Mouse (Mus musculus) CH12.LX (cell line): ENCODE results near the gene Hist1h2ae. TPM values are rescaled to one million over a fixed set of nuclear protein-coding genes. Genes with fewer than 3 reads are reported as not detected.

Source experiments
- DNase-seq: peaks from one replicate; pipeline ENCODE4 v3.0.0-alpha.2; 2013; ENCODE audit errors: extremely low read depth
- H3K27ac ChIP-seq: 2 replicates; pipeline ENCODE4 v1.5.1; 2012; ENCODE audit warnings: low read depth, mild to moderate bottlenecking, control low read depth, moderate library complexity; ENCODE audit not compliant: insufficient read depth
- H3K27me3 ChIP-seq: replicated peaks from 2 replicates; pipeline ENCODE3; 2012; ENCODE audit warnings: inconsistent platforms
- H3K36me3 ChIP-seq, 2 experiments: replicated peaks in 1 of 2; 2 replicates each; pipeline versions ENCODE3 to v1.6.1; 2012; ENCODE audit warnings: inconsistent platforms in 1 of 2, low read length in 1 of 2, mild to moderate bottlenecking in 1 of 2, mixed read lengths in 1 of 2, moderate library complexity in 1 of 2; ENCODE audit not compliant: control insufficient read depth in 1 of 2, insufficient read depth in 1 of 2
- H3K4me1 ChIP-seq, 2 experiments: 2 replicates each; pipeline ENCODE4 v1.6.1; 2012; ENCODE audit warnings: inconsistent platforms in 1 of 2, moderate library complexity in 1 of 2; ENCODE audit not compliant: insufficient read depth in 2 of 2, control insufficient read depth in 1 of 2
- H3K4me2 ChIP-seq: 2 replicates; pipeline ENCODE4 v1.6.1; 2012; ENCODE audit warnings: low read depth, mild to moderate bottlenecking, control low read depth; ENCODE audit not compliant: poor library complexity, insufficient read depth, severe bottlenecking
- H3K4me3 ChIP-seq, 3 experiments: fragments of 150-350 bp in 1 of 3; sonication (generic) in 1 of 3; replicated peaks in 1 of 3; 2 replicates each; pipeline versions ENCODE3 to v1.5.1; 2011 to 2012; ENCODE audit warnings: low read depth in 2 of 3, low read length in 2 of 3, mild to moderate bottlenecking in 2 of 3, moderate library complexity in 2 of 3, control low read depth in 1 of 3, improper control_type of control experiment in 1 of 3, inconsistent platforms in 1 of 3, mixed read lengths in 1 of 3; ENCODE audit not compliant: poor library complexity in 1 of 3
- H3K79me2 ChIP-seq: replicated peaks from 2 replicates; pipeline ENCODE4 v1.6.1; 2012; ENCODE audit warnings: mild to moderate bottlenecking, moderate library complexity; ENCODE audit not compliant: control insufficient read depth, poor library complexity, insufficient read depth, severe bottlenecking; ENCODE audit errors: extremely low read depth
- H3K9ac ChIP-seq: 2 replicates; pipeline ENCODE4 v1.6.1; 2012; ENCODE audit warnings: low read depth, mild to moderate bottlenecking, control low read depth, moderate library complexity; ENCODE audit not compliant: insufficient read depth
- H3K9me3 ChIP-seq: replicated peaks from 2 replicates; pipeline ENCODE3; 2012; ENCODE audit warnings: low read length, inconsistent platforms, mixed read lengths
- BHLHE40 ChIP-seq: IDR thresholded peaks from 2 replicates; pipeline ENCODE4 v1.6.1; 2011; ENCODE audit warnings: mild to moderate bottlenecking, low read depth, low read length, improper control_type of control experiment
- CTCF ChIP-seq, 2 experiments: IDR thresholded peaks in 1 of 2; conservative IDR thresholded peaks in 1 of 2; 2 replicates each; pipeline ENCODE4 v1.5.1; 2011 to 2012; ENCODE audit warnings: low read depth in 2 of 2, low read length in 2 of 2, improper control_type of control experiment in 1 of 2, inconsistent platforms in 1 of 2, mild to moderate bottlenecking in 1 of 2, moderate library complexity in 1 of 2
- ELF1 ChIP-seq: IDR thresholded peaks from 2 replicates; pipeline ENCODE4 v1.6.1; 2014; ENCODE audit warnings: low read depth, mild to moderate bottlenecking, inconsistent platforms, low read length, improper control_type of control experiment
- JUN ChIP-seq: IDR thresholded peaks from 2 replicates; pipeline ENCODE4 v1.6.1; 2011; ENCODE audit warnings: low read depth, mild to moderate bottlenecking, low read length, improper control_type of control experiment, moderate library complexity; ENCODE audit not compliant: insufficient read depth
- KAT2A ChIP-seq: IDR thresholded peaks from 2 replicates; pipeline ENCODE4 v1.6.1; 2012; ENCODE audit warnings: low read length, improper control_type of control experiment, inconsistent platforms; ENCODE audit not compliant: insufficient replicate concordance
- MXI1 ChIP-seq: IDR thresholded peaks from 2 replicates; pipeline ENCODE4 v1.6.1; 2011; ENCODE audit warnings: mild to moderate bottlenecking, low read depth, low read length, improper control_type of control experiment
- NRF1 ChIP-seq: IDR thresholded peaks from 2 replicates; pipeline ENCODE4 v1.6.1; 2014; ENCODE audit warnings: low read depth, mild to moderate bottlenecking, inconsistent platforms, low read length, improper control_type of control experiment, moderate library complexity
- TCF12 ChIP-seq: IDR thresholded peaks from 2 replicates; pipeline ENCODE4 v1.6.1; 2014; ENCODE audit warnings: low read depth, mild to moderate bottlenecking, inconsistent platforms, low read length, improper control_type of control experiment
- USF1 ChIP-seq: IDR thresholded peaks from 2 replicates; pipeline ENCODE4 v1.6.1; 2014; ENCODE audit warnings: low read depth, mild to moderate bottlenecking, inconsistent platforms, low read length, improper control_type of control experiment
- dilution Hi-C: fragments of 300-500 bp; cut with MboI; formaldehyde crosslinking; loops from 2 replicates; pipeline ENCODE4 v1.14.3; 2020; ENCODE audit warnings: low sequenced_read_pairs; ENCODE audit not compliant: extremely low pct_unique_long_range_greater_than_20kb, extremely low pct_ligation_motif_present
- in situ Hi-C: fragments of 300-500 bp; cut with MboI; formaldehyde crosslinking; loops from 3 replicates; pipeline ENCODE4 v1.14.3; 2019; ENCODE audit warnings: low sequenced_read_pairs, low pct_ligation_motif_present, low pct_unique_long_range_greater_than_20kb, mixed read lengths
- polyA plus RNA-seq: library from polyadenylated mRNA; unstranded; fragments of >175 nt; gene quantifications from 2 replicates; pipeline ENCODE4 v1.2.1, GENCODE M21; 2012; ENCODE audit warnings: low read depth; ENCODE audit not compliant: insufficient read length
- total RNA-seq, 2 experiments: library from RNA; depleted of rRNA; stranded (reverse); fragments of 300-350 nt in 1 of 2; fragments of >200 nt in 1 of 2; gene quantifications; 2 replicates each; pipeline ENCODE4 v1.2.3; 2012 to 2014

The Hist1h2ae gene
- total and polyA plus RNA-seq, 3 experiments, result 3.5 to 648 (median 16.3) TPM

- TF ChIP-seq USF1, result no peak
- no peak for TF ChIP-seq KAT2A
These were observed 26.9 kb upstream of the Hist1h2ae start (continued) for GRCm38 (mm10) chr13:23597957-23598356.

DNA sequence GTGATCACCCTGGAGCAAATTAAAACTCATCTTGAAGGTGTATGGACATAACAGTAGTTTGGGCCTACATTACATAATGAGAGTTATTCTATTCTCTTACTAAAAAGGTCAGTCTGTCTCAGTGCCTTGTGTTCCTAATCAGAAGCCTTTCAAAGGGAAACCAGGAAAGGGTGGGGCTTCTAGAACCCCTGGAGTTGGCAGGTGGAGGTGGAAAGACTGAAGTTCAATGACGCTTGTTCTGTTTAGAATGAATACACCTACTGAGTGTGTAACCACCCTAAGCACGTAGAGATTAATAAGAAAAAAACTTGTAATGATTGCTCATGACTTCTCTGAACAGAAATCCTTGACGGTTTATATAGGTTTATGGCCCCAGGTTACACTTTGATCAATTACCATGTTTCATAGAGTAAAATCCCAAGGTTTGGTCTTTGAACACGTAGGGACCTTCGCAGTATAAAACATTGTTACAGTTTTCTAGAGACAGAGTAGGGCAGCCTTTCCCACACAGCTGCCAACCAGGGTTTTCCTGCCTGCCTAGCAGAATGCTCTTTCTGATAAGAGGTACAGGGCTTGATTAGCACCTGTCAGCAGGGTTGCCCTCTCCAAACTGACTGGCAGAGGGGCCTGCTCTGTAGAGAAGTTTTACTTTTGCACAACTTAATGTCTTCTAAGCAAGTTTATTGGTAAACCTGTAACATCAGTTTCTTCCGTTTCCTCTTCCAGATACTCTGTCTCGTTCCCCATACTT, 24.8 kb upstream of the Hist1h2ae start:
- no peak for DNase-seq
- Histone ChIP-seq H3K36me3 (no peaks in the 10 kb centered on the region), H3K4me2 (no peak overlapping the region), H3K4me1 (peaks cover 2 to 31% of the 10 kb centered on the region in 2 experiments; a peak in 3 of 4 replicates), H3K27me3 (no peaks in the 10 kb centered on the region), H3K4me3 (no peak overlapping the region), H3K27ac (no peak overlapping the region), H3K79me2 (no peaks in the 10 kb centered on the region), H3K9ac (no peak overlapping the region), H3K9me3 (no peaks in the 10 kb centered on the region)
- no peak for TF ChIP-seq MXI1
- TF ChIP-seq NRF1, result no peak
- TF ChIP-seq TCF12, result no peak
- no peak for TF ChIP-seq CTCF (conservative IDR thresholded peaks at IDR 0.05 in 1 of 2, IDR thresholded peaks at IDR 0.05 in 1 of 2; ENCODE audit: low read depth in 2 of 2, low read length in 2 of 2)
- no peak for TF ChIP-seq ELF1
- in situ Hi-C loops, result no loop called here
- dilution Hi-C loops, result no loop called here

DNA sequence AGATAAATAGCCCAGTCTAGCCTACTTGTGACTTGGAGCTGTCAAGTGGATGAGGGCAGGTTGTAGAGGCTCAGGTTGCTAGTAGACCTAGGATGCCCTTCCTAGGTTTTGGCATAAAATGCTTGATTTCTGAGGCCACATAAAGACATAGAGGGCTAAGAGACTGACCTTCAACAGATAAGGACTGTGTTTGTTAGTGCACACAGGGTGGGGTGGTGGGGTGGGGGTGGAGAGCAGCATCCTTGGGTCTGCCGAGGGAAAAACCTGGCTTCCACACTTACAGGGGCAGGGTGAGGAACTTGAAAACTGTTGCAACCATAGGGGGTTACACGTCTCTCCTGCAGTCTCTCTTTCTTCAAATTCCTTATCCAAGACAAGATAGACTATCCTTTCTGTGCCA, 24.2 kb upstream of the Hist1h2ae start:
- Histone ChIP-seq H3K36me3 (no peaks in the 10 kb centered on the region), H3K9ac (no peak overlapping the region), H3K4me1 (peaks cover 2 to 34% of the 10 kb centered on the region in 2 experiments; a peak in 3 of 4 replicates), H3K79me2 (no peaks in the 10 kb centered on the region), H3K4me2 (no peak overlapping the region), H3K27ac (no peak overlapping the region), H3K4me3 (no peak overlapping the region), H3K27me3 (no peaks in the 10 kb centered on the region), H3K9me3 (no peaks in the 10 kb centered on the region)
- dilution Hi-C loops, result no loop called here
- TF ChIP-seq BHLHE40 (no peak), JUN (no peak)
- no peak for DNase-seq
- in situ Hi-C loops, result no loop called here
